Mouse (Mus musculus) cerebellum, adult 9-10 months (tissue): ENCODE data around the gene Gm11027.
A peak's percentile ranks its signal among the peaks of the same experiment; 100 is the strongest.

ENCODE experiments used
- DNase-seq: peaks from one replicate; pipeline ENCODE4 v3.0.0; 2022

Gene Gm11027

GRCm38 (mm10) chr12:116280149-116280652 is 5.0 kb downstream of the Gm11027 start:
- DNase-seq: peak; percentile 25

GRCm38 (mm10) chr12:116280653-116281364 is 5.6 kb downstream of the Gm11027 start, which contains the start of gene Esyt2:
Gene Esyt2 (plus strand): TSS chr12:116281196.
- peak; percentile 99 for DNase-seq

GRCm38 (mm10) chr12:116281427-116282281 is 6.5 kb downstream of the Gm11027 start:
- peak; percentile 62 for DNase-seq

GRCm38 (mm10) chr12:116282856-116283255 is 7.7 kb downstream of the Gm11027 start:
- DNase-seq: no peak

- DNase-seq: no peak
These were observed 8.3 kb downstream of the Gm11027 start for GRCm38 (mm10) chr12:116283511-116283910.

- no peak for DNase-seq
These were observed 18.0 kb downstream of the Gm11027 start for GRCm38 (mm10) chr12:116293185-116293584.

GRCm38 (mm10) chr12:116293599-116294292 is 18.6 kb downstream of the Gm11027 start:
- DNase-seq: no peak

- no peak for DNase-seq
These were observed 24.7 kb downstream of the Gm11027 start for GRCm38 (mm10) chr12:116299906-116300305.

- DNase-seq: no peak
These were observed 27.0 kb downstream of the Gm11027 start for GRCm38 (mm10) chr12:116302181-116302580.

- no peak for DNase-seq
These were observed 30.9 kb downstream of the Gm11027 start for GRCm38 (mm10) chr12:116306042-116306441.

GRCm38 (mm10) chr12:116307870-116308269 is 32.7 kb downstream of the Gm11027 start:
- DNase-seq: no peak

GRCm38 (mm10) chr12:116308612-116309011 is 33.4 kb downstream of the Gm11027 start:
- DNase-seq: no peak

GRCm38 (mm10) chr12:116313816-116314215 is 38.6 kb downstream of the Gm11027 start:
- no peak for DNase-seq

- no peak for DNase-seq
These were observed 40.3 kb downstream of the Gm11027 start for GRCm38 (mm10) chr12:116315498-116315897.

GRCm38 (mm10) chr12:116317818-116318217 is 42.6 kb downstream of the Gm11027 start:
- DNase-seq: no peak
